Mouse (Mus musculus) bone marrow macrophage, adult 2 months (primary cell): ENCODE results near the gene Ikzf2.

ENCODE experiments used
- CTCF ChIP-seq: IDR thresholded peaks from 2 replicates; pipeline ENCODE4 v1.5.1; 2012; ENCODE audit warnings: low read depth, mild to moderate bottlenecking, low read length, moderate library complexity
- POLR2A ChIP-seq: IDR thresholded peaks from 2 replicates; pipeline ENCODE4 v1.6.1; 2012; ENCODE audit warnings: mild to moderate bottlenecking, low read depth, low read length, borderline replicate concordance

GRCm38 (mm10) chr1:69667456-69667855, 19.6 kb downstream of the Ikzf2 start:
- no peak for TF ChIP-seq CTCF
- no peak for TF ChIP-seq POLR2A
